Mouse (Mus musculus) MEL (cell line): ENCODE results near the gene Ucp3. TPM values are rescaled to one million over a fixed set of nuclear protein-coding genes. Genes with fewer than 3 reads are reported as not detected.

Source experiments
- DNase-seq: peaks from one replicate; pipeline ENCODE4 v3.0.0; 2011; ENCODE audit warnings: low read depth, low spot score
- H3K27ac ChIP-seq: 2 replicates; pipeline ENCODE4 v1.5.1; 2012; ENCODE audit warnings: low read depth, mild to moderate bottlenecking, control low read depth, low read length, moderate library complexity; ENCODE audit not compliant: control insufficient read depth
- H3K27me3 ChIP-seq, 2 experiments: fragments of 150-350 bp in 1 of 2; sonication (generic) in 1 of 2; 2 replicates each; pipeline ENCODE4 v1.6.1; 2012; ENCODE audit warnings: low read length in 2 of 2, mild to moderate bottlenecking in 2 of 2, improper control_type of control experiment in 1 of 2, moderate library complexity in 1 of 2; ENCODE audit not compliant: insufficient read depth in 2 of 2, control insufficient read depth in 1 of 2
- H3K36me3 ChIP-seq, 2 experiments: 2 replicates each; pipeline ENCODE4 v1.6.1; 2012 to 2014; ENCODE audit warnings: low read length in 2 of 2, improper control_type of control experiment in 1 of 2, inconsistent platforms in 1 of 2, mild to moderate bottlenecking in 1 of 2; ENCODE audit not compliant: insufficient read depth in 2 of 2, control insufficient read depth in 1 of 2
- H3K4me1 ChIP-seq, 2 experiments: fragments of 150-350 bp in 1 of 2; sonication (generic) in 1 of 2; 2 replicates each; pipeline ENCODE4 v1.6.1; 2012; ENCODE audit warnings: low read length in 2 of 2, improper control_type of control experiment in 1 of 2, mild to moderate bottlenecking in 1 of 2; ENCODE audit not compliant: insufficient read depth in 2 of 2, control insufficient read depth in 1 of 2
- H3K4me3 ChIP-seq, 2 experiments: fragments of 150-350 bp in 1 of 2; sonication (generic) in 1 of 2; 2 replicates each; pipeline ENCODE4 v1.5.1; 2012; ENCODE audit warnings: low read depth in 2 of 2, low read length in 2 of 2, mild to moderate bottlenecking in 2 of 2, moderate library complexity in 2 of 2, control low read depth in 1 of 2, improper control_type of control experiment in 1 of 2; ENCODE audit not compliant: control insufficient read depth in 1 of 2, insufficient read depth in 1 of 2
- H3K79me2 ChIP-seq: 2 replicates; pipeline ENCODE4 v1.6.1; 2012; ENCODE audit warnings: mild to moderate bottlenecking, low read length, moderate library complexity; ENCODE audit not compliant: control insufficient read depth, poor library complexity, insufficient read depth
- H3K9ac ChIP-seq: 2 replicates; pipeline ENCODE4 v1.6.1; 2012; ENCODE audit warnings: low read depth, mild to moderate bottlenecking, control low read depth, low read length, moderate library complexity; ENCODE audit not compliant: control insufficient read depth, poor library complexity, severe bottlenecking
- H3K9me3 ChIP-seq: fragments of 150-350 bp; sonication (generic); replicated peaks from 2 replicates; pipeline ENCODE4 v1.6.1; 2012; ENCODE audit warnings: mild to moderate bottlenecking, low read length, improper control_type of control experiment, moderate library complexity; ENCODE audit not compliant: insufficient read depth
- CHD1 ChIP-seq: IDR thresholded peaks from 2 replicates; pipeline ENCODE4 v1.6.1; 2012; ENCODE audit warnings: low read depth, mild to moderate bottlenecking, inconsistent platforms, low read length, improper control_type of control experiment
- CHD2 ChIP-seq: IDR thresholded peaks from 2 replicates; pipeline ENCODE4 v1.6.1; 2011; ENCODE audit warnings: low read length, improper control_type of control experiment
- CTCF ChIP-seq, 3 experiments: IDR thresholded peaks in 2 of 3; conservative IDR thresholded peaks in 1 of 3; 2 replicates each; pipeline ENCODE4 v1.5.1; 2011 to 2012; ENCODE audit warnings: low read length in 3 of 3, low read depth in 2 of 3, mild to moderate bottlenecking in 2 of 3, improper control_type of control experiment in 1 of 3, inconsistent platforms in 1 of 3, mixed read lengths in 1 of 3, moderate library complexity in 1 of 3; ENCODE audit not compliant: control insufficient read depth in 1 of 3, insufficient read depth in 1 of 3, poor library complexity in 1 of 3, severe bottlenecking in 1 of 3
- ETS1 ChIP-seq: IDR thresholded peaks from 2 replicates; pipeline ENCODE4 v1.6.1; 2012; ENCODE audit warnings: low read depth, mild to moderate bottlenecking, inconsistent platforms, low read length, improper control_type of control experiment, moderate library complexity
- GATA1 ChIP-seq: IDR thresholded peaks from 2 replicates; pipeline ENCODE4 v1.6.1; 2011; ENCODE audit warnings: low read depth, low read length, improper control_type of control experiment
- JUND ChIP-seq: IDR thresholded peaks from 2 replicates; pipeline ENCODE4 v1.6.1; 2011; ENCODE audit warnings: low read depth, mild to moderate bottlenecking, improper control_type of control experiment, low read length
- MYB ChIP-seq: IDR thresholded peaks from 2 replicates; pipeline ENCODE4 v1.6.1; 2011; ENCODE audit warnings: mild to moderate bottlenecking, low read depth, low read length, improper control_type of control experiment
- NRF1 ChIP-seq: IDR thresholded peaks from 2 replicates; pipeline ENCODE4 v1.6.1; 2014; ENCODE audit warnings: low read depth, mild to moderate bottlenecking, inconsistent platforms, low read length, improper control_type of control experiment, moderate library complexity; ENCODE audit not compliant: poor library complexity, insufficient read depth, severe bottlenecking
- POLR2A ChIP-seq, 2 experiments: IDR thresholded peaks; 2 replicates each; pipeline ENCODE4 v1.6.1; 2011 to 2012; ENCODE audit warnings: low read length in 2 of 2, mild to moderate bottlenecking in 2 of 2, control low read depth in 1 of 2, improper control_type of control experiment in 1 of 2, low read depth in 1 of 2, moderate library complexity in 1 of 2; ENCODE audit not compliant: control insufficient read depth in 1 of 2, insufficient read depth in 1 of 2, poor library complexity in 1 of 2
- POLR2AphosphoS2 ChIP-seq: IDR thresholded peaks from 2 replicates; pipeline ENCODE4 v1.6.1; 2011; ENCODE audit warnings: low read length, improper control_type of control experiment
- RAD21 ChIP-seq: IDR thresholded peaks from 2 replicates; pipeline ENCODE4 v1.6.1; 2011; ENCODE audit warnings: mild to moderate bottlenecking, low read depth, low read length, improper control_type of control experiment
- RCOR1 ChIP-seq: IDR thresholded peaks from 2 replicates; pipeline ENCODE4 v1.6.1; 2012; ENCODE audit warnings: low read depth, mild to moderate bottlenecking, inconsistent platforms, low read length, improper control_type of control experiment
- SIN3A ChIP-seq: IDR thresholded peaks from 2 replicates; pipeline ENCODE4 v1.6.1; 2012; ENCODE audit warnings: low read length, improper control_type of control experiment, inconsistent platforms
- SMC3 ChIP-seq: IDR thresholded peaks from 2 replicates; pipeline ENCODE4 v1.6.1; 2011; ENCODE audit warnings: low read depth, low read length, improper control_type of control experiment
- TAL1 ChIP-seq: IDR thresholded peaks from 2 replicates; pipeline ENCODE4 v1.6.1; 2012; ENCODE audit warnings: mild to moderate bottlenecking, inconsistent platforms, low read length, moderate library complexity, mixed read lengths
- TCF12 ChIP-seq: IDR thresholded peaks from 2 replicates; pipeline ENCODE4 v1.6.1; 2014; ENCODE audit warnings: low read depth, mild to moderate bottlenecking, inconsistent platforms, low read length, improper control_type of control experiment, moderate library complexity
- UBTF ChIP-seq: IDR thresholded peaks from 2 replicates; pipeline ENCODE4 v1.6.1; 2012; ENCODE audit warnings: low read depth, mild to moderate bottlenecking, inconsistent platforms, low read length, improper control_type of control experiment, moderate library complexity, borderline replicate concordance; ENCODE audit not compliant: insufficient read depth
- USF1 ChIP-seq: IDR thresholded peaks from 2 replicates; pipeline ENCODE4 v1.6.1; 2014; ENCODE audit warnings: low read depth, mild to moderate bottlenecking, inconsistent platforms, low read length, improper control_type of control experiment, moderate library complexity
- USF2 ChIP-seq, 2 experiments: IDR thresholded peaks; 2 replicates each; pipeline ENCODE4 v1.6.1; 2011 to 2012; ENCODE audit warnings: improper control_type of control experiment in 2 of 2, low read length in 2 of 2, borderline replicate concordance in 1 of 2, inconsistent platforms in 1 of 2, low read depth in 1 of 2, mild to moderate bottlenecking in 1 of 2; ENCODE audit not compliant: insufficient read depth in 1 of 2
- ZC3H11A ChIP-seq: IDR thresholded peaks from 2 replicates; pipeline ENCODE4 v1.6.1; 2012; ENCODE audit warnings: low read depth, mild to moderate bottlenecking, inconsistent platforms, low read length, improper control_type of control experiment
- ZNF384 ChIP-seq: IDR thresholded peaks from 2 replicates; pipeline ENCODE4 v1.6.1; 2012; ENCODE audit warnings: low read depth, mild to moderate bottlenecking, inconsistent platforms, low read length, improper control_type of control experiment
- polyA plus RNA-seq, 2 experiments: library from polyadenylated mRNA; stranded (reverse) in 1 of 2; unstranded in 1 of 2; fragments of >175 nt in 1 of 2; fragments of >200 nt in 1 of 2; gene quantifications; 2 replicates each; pipeline versions ENCODE4 v1.2.1 to v1.2.4; 2012; ENCODE audit warnings: low replicate concordance in 2 of 2, low read depth in 1 of 2; ENCODE audit not compliant: insufficient read length in 2 of 2, insufficient read depth in 1 of 2, missing spikeins in 1 of 2
- total RNA-seq: library from RNA; depleted of rRNA; stranded (reverse); fragments of 300-350 nt; gene quantifications from 2 replicates; pipeline ENCODE4 v1.2.3, GENCODE M21; 2012

The Ucp3 gene
- total and polyA plus RNA-seq, 3 experiments, result not detected

- Histone ChIP-seq H3K27me3 (no peaks in the 10 kb centered on the region), H3K79me2 (no peaks in the 10 kb centered on the region), H3K36me3 (peaks cover 0 to 17% of the 10 kb centered on the region in 2 experiments; a peak in 2 of 4 replicates), H3K9me3 (no peaks in the 10 kb centered on the region), H3K27ac (no peak overlapping the region), H3K9ac (no peak overlapping the region), H3K4me3 (no peak overlapping the region), H3K4me1 (peaks cover 12 to 17% of the 10 kb centered on the region in 2 experiments)
- TF ChIP-seq CTCF (IDR thresholded peaks at IDR 0.05 in 2 of 3, conservative IDR thresholded peaks at IDR 0.05 in 1 of 3; ENCODE audit: control insufficient read depth in 1 of 3, insufficient read depth in 1 of 3, low read depth in 2 of 3, low read length in 3 of 3, poor library complexity in 1 of 3, severe bottlenecking in 1 of 3) (no peak), SMC3 (no peak), USF2 (IDR thresholded peaks at IDR 0.05; ENCODE audit: borderline replicate concordance in 1 of 2, insufficient read depth in 1 of 2, low read depth in 1 of 2, low read length in 2 of 2) (no peak), SIN3A (no peak), POLR2AphosphoS2 (no peak), USF1 (no peak), ZC3H11A (no peak), NRF1 (no peak), TAL1 (no peak), ETS1 (no peak), JUND (no peak), UBTF (no peak), GATA1 (no peak), POLR2A (IDR thresholded peaks at IDR 0.05; ENCODE audit: control insufficient read depth in 1 of 2, insufficient read depth in 1 of 2, low read depth in 1 of 2, low read length in 2 of 2, poor library complexity in 1 of 2) (no peak), ZNF384 (no peak), CHD1 (no peak), CHD2 (no peak), TCF12 (no peak), MYB (no peak), RAD21 (no peak)
- no peak for DNase-seq
Observed at GRCm38 (mm10) chr7:100470796-100471406, 1.9 kb upstream of the Ucp3 start.

- no peaks in the 10 kb centered on the region for H3K27me3 ChIP-seq
- H3K9ac ChIP-seq, result no peak overlapping the region
- no peak overlapping the region for H3K4me3 ChIP-seq
- H3K9me3 ChIP-seq, result no peaks in the 10 kb centered on the region
- no peak for TF ChIP-seq RCOR1
- no peak for TF ChIP-seq CTCF (IDR thresholded peaks at IDR 0.05 in 2 of 3, conservative IDR thresholded peaks at IDR 0.05 in 1 of 3; ENCODE audit: control insufficient read depth in 1 of 3, insufficient read depth in 1 of 3, low read depth in 2 of 3, low read length in 3 of 3, poor library complexity in 1 of 3, severe bottlenecking in 1 of 3)
- TF ChIP-seq TCF12, result no peak
- TF ChIP-seq, all 39 proteins: peak for 0
- no peaks in the 10 kb centered on the region for H3K79me2 ChIP-seq
- no peak for DNase-seq
- peaks cover 7 to 12% of the 10 kb centered on the region in 2 experiments for H3K4me1 ChIP-seq
- peaks cover 0 to 12% of the 10 kb centered on the region in 2 experiments; a peak in 2 of 4 replicates for H3K36me3 ChIP-seq
- no peak overlapping the region for H3K27ac ChIP-seq
Observed at GRCm38 (mm10) chr7:100471407-100471797, 1.4 kb upstream of the Ucp3 start.
